Mouse (Mus musculus) stomach, postnatal 0 days (tissue): ENCODE results near the gene Ctbp2. TPM values are rescaled to one million over a fixed set of nuclear protein-coding genes. Genes with fewer than 3 reads are reported as not detected.
"Not testable (repeated sequence)": the region's sequence is repeated elsewhere in the genome, so short reads cannot be mapped to it uniquely, and the experiment has no call there.

Source experiments
- ATAC-seq: fragments of 200-750 bp; cut with Nextera tagmentation; 2 replicates; pipeline ENCODE4 v1.8.0; 2017; ENCODE audit not compliant: low FRiP score, low TSS enrichment
- DNase-seq: peaks from one replicate; pipeline ENCODE4 v3.0.0-alpha.2; 2016; ENCODE audit warnings: low spot score
- H3K27ac ChIP-seq: fragments of 300-500 bp; sonication (generic); replicated peaks from 2 replicates; pipeline ENCODE4 v1.5.1; 2014; ENCODE audit warnings: mild to moderate bottlenecking, control low read depth
- H3K27me3 ChIP-seq: fragments of 300-500 bp; sonication (generic); 2 replicates; pipeline ENCODE4 v1.6.1; 2014; ENCODE audit warnings: low read length; ENCODE audit not compliant: control insufficient read depth, insufficient read depth
- H3K36me3 ChIP-seq: fragments of 300-500 bp; sonication (generic); 2 replicates; pipeline ENCODE4 v1.6.1; 2014; ENCODE audit warnings: low read length, mixed read lengths; ENCODE audit not compliant: control insufficient read depth, insufficient read depth
- H3K4me1 ChIP-seq: fragments of 300-500 bp; sonication (generic); replicated peaks from 2 replicates; pipeline ENCODE4 v1.6.1; 2014; ENCODE audit warnings: antibody characterized with exemption; ENCODE audit not compliant: control insufficient read depth, insufficient read depth
- H3K4me2 ChIP-seq: fragments of 300-500 bp; sonication (generic); replicated peaks from 2 replicates; pipeline ENCODE4 v1.6.1; 2014; ENCODE audit warnings: low read depth, mild to moderate bottlenecking, control low read depth, moderate library complexity
- H3K4me3 ChIP-seq: fragments of 300-500 bp; sonication (generic); 2 replicates; pipeline ENCODE4 v1.5.1; 2014; ENCODE audit warnings: low read depth, low read length, control low read depth
- H3K9ac ChIP-seq: fragments of 300-500 bp; sonication (generic); 2 replicates; pipeline ENCODE4 v1.6.1; 2014; ENCODE audit warnings: mild to moderate bottlenecking, low read length, control low read depth, mixed read lengths
- H3K9me3 ChIP-seq: fragments of 300-500 bp; sonication (generic); 2 replicates; pipeline ENCODE4 v1.6.1; 2016; ENCODE audit warnings: low read length; ENCODE audit not compliant: control insufficient read depth
- CTCF ChIP-seq: IDR thresholded peaks from 2 replicates; pipeline ENCODE4 v1.5.1; 2016; ENCODE audit warnings: antibody characterized with exemption, low read depth, mild to moderate bottlenecking, moderate library complexity
- EP300 ChIP-seq: optimal IDR thresholded peaks from 2 replicates; pipeline ENCODE3; 2016; ENCODE audit warnings: antibody characterized with exemption
- WGBS: fragments of 180-500 bp; shearing (Covaris S2); extraction: QIAGEN DNeasy Blood & Tissue Kit; methylation state at CpG from one replicate; pipeline ENCODE4 v1.1.7; 2014; 5-methylcytosine and 5-hydroxymethylcytosine counted together
- polyA plus RNA-seq: library from polyadenylated mRNA; unstranded; fragments of >200 nt; fragmentation: Nextera tagmentation; extraction: Ambion mirVana; gene quantifications from 2 replicates; pipeline ENCODE4 v1.2.1, GENCODE M21; 2015

The Ctbp2 gene
- polyA plus RNA-seq, 1 experiment from 2014 or later, result 48.6 TPM

- H3K27ac ChIP-seq, result 0 out of 2 replicates have a peak overlapping the region, but pooled peaks have one; percentile 8
- H3K36me3 ChIP-seq, result no peaks in the 10 kb centered on the region
- no peak overlapping the region for H3K9ac ChIP-seq
- H3K4me1 ChIP-seq, result peaks cover 5% of the 10 kb centered on the region; the same call in 1 of the 2 replicates
- H3K4me3 ChIP-seq, result no peak overlapping the region
- H3K9me3 ChIP-seq, result no peaks in the 10 kb centered on the region
- DNase-seq (no peak), ATAC-seq (no peak)
- WGBS, result 68% methylated on average over 6 of the region's 6 CpGs
- TF ChIP-seq EP300, result no peak
- no peak for TF ChIP-seq CTCF
- no peak overlapping the region for H3K4me2 ChIP-seq
- no peaks in the 10 kb centered on the region for H3K27me3 ChIP-seq
Observed at GRCm38 (mm10) chr7:133101070-133101469, 23.1 kb downstream of the Ctbp2 start.

- 64% methylated on average over 6 of the region's 6 CpGs for WGBS
- Histone ChIP-seq H3K9me3 (no peaks in the 10 kb centered on the region), H3K4me2 (no peak overlapping the region), H3K4me3 (no peak overlapping the region), H3K36me3 (no peaks in the 10 kb centered on the region), H3K27me3 (no peaks in the 10 kb centered on the region), H3K9ac (no peak overlapping the region), H3K4me1 (peaks cover 5% of the 10 kb centered on the region; the same call in 1 of the 2 replicates), H3K27ac (no peak overlapping the region)
- TF ChIP-seq EP300, result no peak
- no peak for TF ChIP-seq CTCF
- DNase-seq (no peak), ATAC-seq (no peak)
Observed at GRCm38 (mm10) chr7:133100178-133100577, 24.0 kb downstream of the Ctbp2 start.

- peak overlapping the region; percentile 35 for H3K27ac ChIP-seq
- peaks cover 5% of the 10 kb centered on the region; the same call in 1 of the 2 replicates for H3K4me1 ChIP-seq
- no peaks in the 10 kb centered on the region for H3K9me3 ChIP-seq
- no peaks in the 10 kb centered on the region for H3K36me3 ChIP-seq
- 17% methylated on average over 4 of the region's 4 CpGs for WGBS
- no peaks in the 10 kb centered on the region for H3K27me3 ChIP-seq
- H3K4me3 ChIP-seq, result no peak overlapping the region
- H3K4me2 ChIP-seq, result no peak overlapping the region
- DNase-seq (no peak), ATAC-seq (no peak)
- TF ChIP-seq CTCF (no peak), EP300 (no peak)
- H3K9ac ChIP-seq, result no peak overlapping the region
Observed at GRCm38 (mm10) chr7:133099266-133099665, 24.9 kb downstream of the Ctbp2 start.

- no peaks in the 10 kb centered on the region for H3K36me3 ChIP-seq
- H3K4me1 ChIP-seq, result peaks cover 5% of the 10 kb centered on the region; the same call in 1 of the 2 replicates
- 68% methylated on average over 12 of the region's 12 CpGs for WGBS
- no peaks in the 10 kb centered on the region for H3K9me3 ChIP-seq
- H3K27ac ChIP-seq, result peak overlapping the region; percentile 35; the same call in 1 of the 2 replicates
- H3K4me3 ChIP-seq, result no peak overlapping the region
- no peaks in the 10 kb centered on the region for H3K27me3 ChIP-seq
- TF ChIP-seq EP300 (no peak), CTCF (no peak)
- no peak overlapping the region; the same call in 1 of the 2 replicates for H3K9ac ChIP-seq
- no peak for ATAC-seq
- no peak overlapping the region for H3K4me2 ChIP-seq
- DNase-seq, result no peak
Observed at GRCm38 (mm10) chr7:133098118-133098793, 25.9 kb downstream of the Ctbp2 start.

GRCm38 (mm10) chr7:133095610-133096009 is 28.5 kb downstream of the Ctbp2 start:
- not testable (repeated sequence) for H3K36me3 ChIP-seq, H3K9me3 ChIP-seq, H3K4me1 ChIP-seq, H3K27ac ChIP-seq, ATAC-seq, H3K4me2 ChIP-seq, H3K27me3 ChIP-seq, H3K4me3 ChIP-seq, DNase-seq, H3K9ac ChIP-seq
- WGBS, result 96% methylated on average over 5 of the region's 7 CpGs

- H3K9me3 ChIP-seq, result no peaks in the 10 kb centered on the region
- WGBS, result 72% methylated on average over 9 of the region's 9 CpGs
- H3K36me3 ChIP-seq, result no peaks in the 10 kb centered on the region
- no peak overlapping the region for H3K27ac ChIP-seq
- TF ChIP-seq EP300, result no peak
- no peak for TF ChIP-seq CTCF
- H3K9ac ChIP-seq, result no peak overlapping the region
- peaks cover 4% of the 10 kb centered on the region; the same call in 1 of the 2 replicates for H3K4me1 ChIP-seq
- DNase-seq, result no peak
- no peak overlapping the region for H3K4me2 ChIP-seq
- no peak overlapping the region for H3K4me3 ChIP-seq
- no peaks in the 10 kb centered on the region for H3K27me3 ChIP-seq
- ATAC-seq, result no peak
Observed at GRCm38 (mm10) chr7:133094711-133095495, 29.3 kb downstream of the Ctbp2 start.
